In genomic region chr2:84868977-84869376, GRCm38 (mm10) we compare ENCODE assay signal across 22 mouse cellular contexts. TPM values are rescaled to one million over a fixed set of nuclear protein-coding genes. Genes with fewer than 3 reads are reported as not detected.
DNase-seq lines count a peak whose midpoint lies in the region; ATAC-seq lines count a peak whose summit lies in the region.
"Had no signal": no experiment of that assay in that cellular context is flagged by ENCODE, and none has a peak within 500 bp of the region (broad histone marks: within the 10 kb centered on the region; RNA-seq: fewer than 3 reads in every experiment).

No protein-coding gene starts in this region.

- peaks cover 41% of the 10 kb centered on the region for H3K27me3 ChIP-seq in forebrain, embryonic 14.5 days (replicated peaks; ENCODE audit: control insufficient read depth, insufficient read depth, low read length)
- H3K27me3 ChIP-seq in forebrain, embryonic 12.5 days: peaks cover 93% of the 10 kb centered on the region
- H3K27me3 ChIP-seq in hindbrain, embryonic 13.5 days: peaks cover 92% of the 10 kb centered on the region

- no peak overlapping the region for H3K4me3 ChIP-seq in forebrain, embryonic 14.5 days (ENCODE audit: low read depth, low read length)
- H3K4me3 ChIP-seq in forebrain, embryonic 12.5 days (replicated peaks): no peak overlapping the region
- no peak overlapping the region for H3K4me3 ChIP-seq in hindbrain, embryonic 13.5 days
- H3K4me3 ChIP-seq: embryonic facial prominence, embryonic 12.5 days; heart, embryonic 12.5 days; neural tube, embryonic 15.5 days had no signal

- peak; percentile 72 for DNase-seq in forebrain, embryonic 14.5 days (ENCODE audit: low spot score)
- DNase-seq in right cerebral cortex, postnatal 14 days: peak; percentile 50
- DNase-seq in right cerebral cortex, postnatal 4 days: no peak
- DNase-seq in gastrocnemius, adult 18-20 months (ENCODE audit: low spot score): no peak
- DNase-seq: cerebellum, adult 11-12 months; right cerebral cortex, adult 18-20 months had no signal

- H3K4me1 ChIP-seq in forebrain, embryonic 14.5 days (ENCODE audit: control insufficient read depth, insufficient read depth, low read length): peaks cover 12% of the 10 kb centered on the region
- peaks cover 23% of the 10 kb centered on the region for H3K4me1 ChIP-seq in forebrain, embryonic 12.5 days
- peaks cover 25% of the 10 kb centered on the region for H3K4me1 ChIP-seq in hindbrain, embryonic 13.5 days (replicated peaks)

- 0 out of 2 replicates have a peak overlapping the region, but pooled peaks have one; percentile 3 for H3K27ac ChIP-seq in forebrain, embryonic 14.5 days (ENCODE audit: low read depth, low read length)
- H3K27ac ChIP-seq in forebrain, embryonic 12.5 days: no peak overlapping the region
- H3K27ac ChIP-seq in hindbrain, embryonic 13.5 days: no peak overlapping the region
- H3K27ac ChIP-seq: embryonic facial prominence, embryonic 12.5 days; neural tube, embryonic 15.5 days had no signal

- 56% methylated on average over 2 of the region's 2 CpGs for WGBS in forebrain, embryonic 14.5 days
- WGBS in forebrain, embryonic 12.5 days: 64% methylated on average over 2 of the region's 2 CpGs
- WGBS in hindbrain, embryonic 13.5 days: 78% methylated on average over 2 of the region's 2 CpGs

- peak; percentile 22; the same call in 1 of the 2 replicates for ATAC-seq in forebrain, embryonic 14.5 days
- no peak for ATAC-seq in forebrain, embryonic 12.5 days (ENCODE audit: low FRiP score)
- peak; percentile 10; the same call in 1 of the 2 replicates for ATAC-seq in megakaryocyte, adult 5-6 weeks (ENCODE audit: poor library complexity, severe bottlenecking)
- ATAC-seq in hindbrain, embryonic 13.5 days (ENCODE audit: low FRiP score): no peak

- no peak overlapping the region for H3K4me2 ChIP-seq in forebrain, embryonic 14.5 days (ENCODE audit: low read length)
- no peak overlapping the region for H3K4me2 ChIP-seq in forebrain, embryonic 12.5 days
- H3K4me2 ChIP-seq in hindbrain, embryonic 13.5 days: no peak overlapping the region
- H3K4me2 ChIP-seq: embryonic facial prominence, embryonic 12.5 days; heart, embryonic 12.5 days; midbrain, embryonic 11.5 days; neural tube, embryonic 15.5 days had no signal

- H3K36me3 ChIP-seq in forebrain, embryonic 14.5 days (ENCODE audit: control insufficient read depth, insufficient read depth, low read length): peaks cover 7% of the 10 kb centered on the region; the same call in 1 of the 2 replicates
- no peaks in the 10 kb centered on the region for H3K36me3 ChIP-seq in forebrain, embryonic 12.5 days (replicated peaks)
- no peaks in the 10 kb centered on the region for H3K36me3 ChIP-seq in hindbrain, embryonic 13.5 days
- H3K36me3 ChIP-seq: embryonic facial prominence, embryonic 12.5 days; heart, embryonic 12.5 days; neural tube, embryonic 15.5 days had no signal

- H3K9me3 ChIP-seq in forebrain, embryonic 14.5 days (replicated peaks; ENCODE audit: control insufficient read depth, low read length): no peaks in the 10 kb centered on the region
- no peaks in the 10 kb centered on the region for H3K9me3 ChIP-seq in forebrain, embryonic 12.5 days
- H3K9me3 ChIP-seq in hindbrain, embryonic 13.5 days: no peaks in the 10 kb centered on the region
- H3K9me3 ChIP-seq: embryonic facial prominence, embryonic 12.5 days; neural tube, embryonic 15.5 days had no signal

- H3K9ac ChIP-seq in forebrain, embryonic 14.5 days (ENCODE audit: low read length): no peak overlapping the region
- H3K9ac ChIP-seq in forebrain, embryonic 12.5 days: no peak overlapping the region
- H3K9ac ChIP-seq in hindbrain, embryonic 13.5 days: no peak overlapping the region
- H3K9ac ChIP-seq: embryonic facial prominence, embryonic 12.5 days; heart, embryonic 12.5 days; neural tube, embryonic 15.5 days had no signal

RNA-seq across cellular contexts. Expression of gene Rtn4rl2, which starts 17.5 kb away (rescaled TPM):
- 7.5 and 13.6 TPM in 2 replicates for polyA plus RNA-seq in forebrain, embryonic 14.5 days (2014; fragmentation: Nextera tagmentation; extraction: Ambion mirVana)
- 5.2 and 7.9 TPM in 2 replicates for polyA plus RNA-seq in forebrain, embryonic 12.5 days (2016; fragmentation: Nextera tagmentation; extraction: Ambion mirVana)
- not detected in 2 replicates for total RNA-seq in megakaryocyte, adult 5-6 weeks (2015)
- not detected in 2 replicates for total RNA-seq in megakaryocyte, adult 5-6 weeks (2017)
- total RNA-seq in gastrocnemius, adult 18-20 months (2021): under 1 TPM; 0.52 to 0.62 TPM
- polyA plus RNA-seq in hindbrain, embryonic 13.5 days (2015; fragmentation: Nextera tagmentation; extraction: Ambion mirVana): 2.0 and 3.1 TPM in 2 replicates
- total RNA-seq: liver, adult 2 months had no signal
- polyA plus RNA-seq: CD4-positive, CD25-positive, alpha-beta regulatory T cell, adult 4 months; liver, embryonic 16.5 days had no signal

RNA-seq across cellular contexts. Expression of gene Slc43a1, which starts 30.3 kb away (rescaled TPM):
- 3.4 and 4.0 TPM in 2 replicates for polyA plus RNA-seq in forebrain, embryonic 14.5 days (2014; fragmentation: Nextera tagmentation; extraction: Ambion mirVana)
- 11.4 and 14.4 TPM in 2 replicates for polyA plus RNA-seq in forebrain, embryonic 12.5 days (2016; fragmentation: Nextera tagmentation; extraction: Ambion mirVana)
- 3.7 and 5.2 TPM in 2 replicates for total RNA-seq in megakaryocyte, adult 5-6 weeks (2015)
- 1.6 and 3.1 TPM in 2 replicates for total RNA-seq in megakaryocyte, adult 5-6 weeks (2017)
- 10 to 100 TPM; 11.0 to 12.7 TPM for total RNA-seq in gastrocnemius, adult 18-20 months (2021)
- polyA plus RNA-seq in hindbrain, embryonic 13.5 days (2015; fragmentation: Nextera tagmentation; extraction: Ambion mirVana): 2.5 and 3.3 TPM in 2 replicates

RNA-seq across cellular contexts. Expression of gene Timm10, which starts 42.2 kb away (rescaled TPM):
- polyA plus RNA-seq in forebrain, embryonic 14.5 days (2014; fragmentation: Nextera tagmentation; extraction: Ambion mirVana): 70.2 and 90.7 TPM in 2 replicates
- 36.7 and 42.3 TPM in 2 replicates for polyA plus RNA-seq in forebrain, embryonic 12.5 days (2016; fragmentation: Nextera tagmentation; extraction: Ambion mirVana)
- total RNA-seq in megakaryocyte, adult 5-6 weeks (2015): 17.7 and 18.6 TPM in 2 replicates
- 14.2 and 19.8 TPM in 2 replicates for total RNA-seq in megakaryocyte, adult 5-6 weeks (2017)
- 10 to 100 TPM; 38.2 to 57.8 TPM for total RNA-seq in gastrocnemius, adult 18-20 months (2021)
- polyA plus RNA-seq in hindbrain, embryonic 13.5 days (2015; fragmentation: Nextera tagmentation; extraction: Ambion mirVana): 59.2 and 61.9 TPM in 2 replicates

RNA-seq across cellular contexts. Expression of gene Smtnl1, which starts 46.5 kb away (rescaled TPM):
- polyA plus RNA-seq in forebrain, embryonic 14.5 days (2014; fragmentation: Nextera tagmentation; extraction: Ambion mirVana): not detected in 2 replicates
- polyA plus RNA-seq in forebrain, embryonic 12.5 days (2016; fragmentation: Nextera tagmentation; extraction: Ambion mirVana): not detected in 2 replicates
- not detected in 2 replicates for total RNA-seq in megakaryocyte, adult 5-6 weeks (2015)
- not detected in 2 replicates for total RNA-seq in megakaryocyte, adult 5-6 weeks (2017)
- 100 to 1,000 TPM; 104 to 119 TPM for total RNA-seq in gastrocnemius, adult 18-20 months (2021)
- not detected in 2 replicates for polyA plus RNA-seq in hindbrain, embryonic 13.5 days (2015; fragmentation: Nextera tagmentation; extraction: Ambion mirVana)
- total RNA-seq: layer of hippocampus, postnatal 10 days; left cerebral cortex, postnatal 10 days; midbrain, postnatal 0 days had no signal
- polyA plus RNA-seq: CD4-positive, CD25-positive, alpha-beta regulatory T cell, adult 4 months; frontal cortex, adult 2 months; hindbrain, embryonic 11.5 days; liver, adult 2 months; midbrain, embryonic 11.5 days; midbrain, postnatal 0 days; neural tube, embryonic 15.5 days; Patski had no signal

Comparison
In these comparisons a context has a peak if more than half of its experiments do, and no peak if none do; other contexts are left out.
1. ATAC-seq: peak in forebrain, embryonic 14.5 days (single experiment) and megakaryocyte, adult 5-6 weeks (single experiment); none in forebrain, embryonic 12.5 days (single experiment) and hindbrain, embryonic 13.5 days (single experiment).
2. DNase-seq: peak in forebrain, embryonic 14.5 days (single experiment) and right cerebral cortex, postnatal 14 days (single experiment); none in right cerebral cortex, postnatal 4 days (single experiment) and gastrocnemius, adult 18-20 months (single experiment).